Mouse (Mus musculus) testis, postnatal 14 days (tissue): Measurements from ENCODE around the gene Eid3.

Source experiments
- DNase-seq: peaks from one replicate; pipeline ENCODE4 v3.0.0; 2021; ENCODE audit warnings: low spot score

Eid3 gene

DNA sequence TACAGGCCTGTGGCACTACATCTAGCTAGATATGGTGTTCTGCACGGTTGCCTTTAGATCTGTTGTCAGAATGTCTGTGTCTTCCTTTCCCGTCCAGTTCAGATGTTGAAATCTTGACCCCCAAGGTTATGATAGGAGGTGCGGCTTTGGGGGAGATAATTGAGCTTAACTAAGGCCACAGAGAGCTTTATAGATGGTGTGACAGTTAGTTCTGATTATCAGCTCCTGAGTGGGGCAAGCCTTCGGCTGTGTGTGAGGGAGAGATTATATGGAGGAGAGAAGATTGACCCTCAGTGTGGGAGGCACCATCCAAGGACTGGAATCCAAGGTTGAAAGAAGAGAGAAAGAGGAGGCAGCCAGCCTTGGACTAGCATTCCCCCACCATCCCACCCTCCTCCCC lies 46.8 kb downstream of the Eid3 start:
- DNase-seq: no peak

DNA sequence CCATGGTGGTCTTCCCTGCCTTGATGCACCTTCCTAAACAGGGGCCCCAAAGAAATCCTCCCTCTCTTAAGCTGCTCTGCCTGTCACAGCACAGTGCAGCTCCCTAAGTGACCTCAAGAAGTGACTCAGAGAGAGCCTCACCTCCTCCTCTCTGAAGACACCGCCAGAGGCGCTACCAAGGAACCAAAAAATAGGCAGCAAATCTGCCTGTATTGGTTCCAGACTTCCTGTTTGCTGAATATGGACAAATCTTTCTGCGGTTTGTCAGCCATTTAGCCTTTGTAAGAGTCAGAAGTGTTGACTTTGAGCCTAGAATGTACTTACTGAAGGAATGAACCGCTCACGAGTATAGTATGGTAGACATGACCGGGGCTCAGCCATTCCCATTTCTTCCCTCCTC lies 47.3 kb downstream of the Eid3 start:
- DNase-seq: no peak
